Comparison of ENCODE assay signal across 31 mouse cellular contexts in genomic region chr1:86622296-86622695, GRCm38 (mm10). TPM values are rescaled to one million over a fixed set of nuclear protein-coding genes. Genes with fewer than 3 reads are reported as not detected.
A peak's percentile ranks its signal among the peaks of the same experiment; 100 is the strongest.
DNase-seq lines count a peak whose midpoint lies in the region; ATAC-seq and TF ChIP-seq lines count a peak whose summit lies in the region.
"Had no signal": no experiment of that assay in that cellular context is flagged by ENCODE, and none has a peak within 500 bp of the region (broad histone marks: within the 10 kb centered on the region; RNA-seq: fewer than 3 reads in every experiment).

No protein-coding gene starts in this region.

- no peak for DNase-seq in forebrain, postnatal 0 days
- DNase-seq in 3134 (ENCODE audit: extremely low read depth, insufficient read length, low spot score) = peak; percentile 24
- peak; percentile 54 for DNase-seq in Muller cell, postnatal 12 days (ENCODE audit: inconsistent ontology term)
- peak; percentile 40 to 57 for DNase-seq in adrenal gland, postnatal 36 days
- no peak for DNase-seq in urinary bladder, postnatal 10 days (ENCODE audit: low spot score)
- DNase-seq in T-cell, adult 2 months (ENCODE audit: low spot score) = no peak
- no peak for DNase-seq in cerebellum, adult 9-10 months
- DNase-seq: B cell, adult 2 months; cerebellum, adult 8-10 months; cerebellum, postnatal 36 days; gastrocnemius, adult 2 months; gastrocnemius, postnatal 36 days; heart, adult 18-20 months; heart, postnatal 36 days; kidney, adult 11 months; right cerebral cortex, postnatal 4 days had no signal

- H3K27ac ChIP-seq in forebrain, embryonic 12.5 days = 0 out of 2 replicates have a peak overlapping the region, but pooled peaks have one; percentile 5
- H3K27ac ChIP-seq in forebrain, postnatal 0 days (ENCODE audit: low read depth, low read length) = no peak overlapping the region
- H3K27ac ChIP-seq: forebrain, embryonic 15.5 days; gastrocnemius, adult 2 months; hindbrain, embryonic 12.5 days; hindbrain, postnatal 0 days; layer of hippocampus, adult 2 months; limb, embryonic 13.5 days; lung, embryonic 15.5 days; midbrain, embryonic 12.5 days; neural tube, embryonic 13.5 days had no signal

- no peak overlapping the region for H3K4me3 ChIP-seq in forebrain, embryonic 12.5 days (replicated peaks)
- H3K4me3 ChIP-seq in forebrain, postnatal 0 days (ENCODE audit: low read depth, low read length) = no peak overlapping the region
- H3K4me3 ChIP-seq: forebrain, embryonic 15.5 days; gastrocnemius, adult 2 months; hindbrain, embryonic 12.5 days; layer of hippocampus, adult 2 months; limb, embryonic 13.5 days; lung, embryonic 15.5 days; megakaryocyte, embryonic 14.5 days; midbrain, embryonic 12.5 days; neural tube, embryonic 13.5 days had no signal

- H3K4me1 ChIP-seq in forebrain, embryonic 12.5 days = no peaks in the 10 kb centered on the region
- no peaks in the 10 kb centered on the region for H3K4me1 ChIP-seq in forebrain, postnatal 0 days (ENCODE audit: insufficient read depth)
- H3K4me1 ChIP-seq: forebrain, embryonic 15.5 days; hindbrain, embryonic 12.5 days; lung, embryonic 15.5 days; midbrain, embryonic 12.5 days had no signal

- H3K9ac ChIP-seq in forebrain, embryonic 12.5 days = no peak overlapping the region
- H3K9ac ChIP-seq in forebrain, postnatal 0 days = no peak overlapping the region
- H3K9ac ChIP-seq: forebrain, embryonic 15.5 days; hindbrain, embryonic 12.5 days; limb, embryonic 13.5 days; lung, embryonic 15.5 days; midbrain, embryonic 12.5 days; neural tube, embryonic 13.5 days had no signal

- WGBS in forebrain, embryonic 12.5 days = 69% methylated on average over 2 of the region's 2 CpGs
- WGBS in forebrain, postnatal 0 days = 73% methylated on average over 2 of the region's 2 CpGs

- no peaks in the 10 kb centered on the region for H3K9me3 ChIP-seq in forebrain, embryonic 12.5 days
- no peaks in the 10 kb centered on the region for H3K9me3 ChIP-seq in forebrain, postnatal 0 days (ENCODE audit: low read length)
- H3K9me3 ChIP-seq: forebrain, embryonic 15.5 days; hindbrain, embryonic 12.5 days; limb, embryonic 13.5 days; lung, embryonic 15.5 days; midbrain, embryonic 12.5 days; neural tube, embryonic 13.5 days had no signal

- H3K27me3 ChIP-seq in forebrain, embryonic 12.5 days = no peaks in the 10 kb centered on the region
- H3K27me3 ChIP-seq in forebrain, postnatal 0 days (ENCODE audit: insufficient read depth, low read length) = no peaks in the 10 kb centered on the region
- H3K27me3 ChIP-seq: forebrain, embryonic 15.5 days; hindbrain, embryonic 12.5 days; limb, embryonic 13.5 days; lung, embryonic 15.5 days; midbrain, embryonic 12.5 days; neural tube, embryonic 13.5 days; Patski had no signal

- ATAC-seq in forebrain, embryonic 12.5 days (ENCODE audit: low FRiP score) = no peak
- ATAC-seq in forebrain, postnatal 0 days = no peak
- ATAC-seq: forebrain, embryonic 15.5 days; hindbrain, postnatal 0 days; Patski had no signal

- TF ChIP-seq CTCF in forebrain, postnatal 0 days (IDR thresholded peaks at IDR 0.05; ENCODE audit: low read depth) = no peak

- H3K36me3 ChIP-seq in forebrain, embryonic 12.5 days (replicated peaks) = no peaks in the 10 kb centered on the region
- H3K36me3 ChIP-seq in forebrain, postnatal 0 days (ENCODE audit: insufficient read depth) = no peaks in the 10 kb centered on the region
- H3K36me3 ChIP-seq: forebrain, embryonic 15.5 days; hindbrain, embryonic 12.5 days; limb, embryonic 13.5 days; lung, embryonic 15.5 days; midbrain, embryonic 12.5 days; neural tube, embryonic 13.5 days had no signal

- no peak overlapping the region for H3K4me2 ChIP-seq in forebrain, embryonic 12.5 days
- no peak overlapping the region for H3K4me2 ChIP-seq in forebrain, postnatal 0 days (ENCODE audit: low read depth)
- H3K4me2 ChIP-seq: forebrain, embryonic 15.5 days; heart, embryonic 11.5 days; hindbrain, embryonic 12.5 days; liver, embryonic 11.5 days; lung, embryonic 15.5 days; midbrain, embryonic 12.5 days had no signal

RNA-seq across cellular contexts. Expression of gene Cops7b, which starts 39.6 kb away (rescaled TPM):
- 59.9 and 64.6 TPM in 2 replicates for polyA plus RNA-seq in forebrain, embryonic 12.5 days (2016; fragmentation: Nextera tagmentation; extraction: Ambion mirVana)
- 37.6 and 40.3 TPM in 2 replicates for total RNA-seq in forebrain, postnatal 0 days (2014; rRNA removed)
- polyA plus RNA-seq in forebrain, postnatal 0 days (2015; fragmentation: Nextera tagmentation; extraction: Ambion mirVana) = 54.3 and 54.7 TPM in 2 replicates
- 10 to 100 TPM; 12.7 to 13.0 TPM for total RNA-seq in adrenal gland, postnatal 36 days (2021)

RNA-seq across cellular contexts. Expression of gene Pde6d, which starts 39.9 kb away (rescaled TPM):
- polyA plus RNA-seq in forebrain, embryonic 12.5 days (2016; fragmentation: Nextera tagmentation; extraction: Ambion mirVana) = 91.7 TPM in 2 replicates
- 44.9 and 59.0 TPM in 2 replicates for total RNA-seq in forebrain, postnatal 0 days (2014; rRNA removed)
- polyA plus RNA-seq in forebrain, postnatal 0 days (2015; fragmentation: Nextera tagmentation; extraction: Ambion mirVana) = 110 and 116 TPM in 2 replicates
- total RNA-seq in adrenal gland, postnatal 36 days (2021) = 10 to 100 TPM; 31.2 to 35.7 TPM

RNA-seq across cellular contexts. Expression of gene Nppc, which starts 48.1 kb away (rescaled TPM):
- 0.83 and 1.6 TPM in 2 replicates for polyA plus RNA-seq in forebrain, embryonic 12.5 days (2016; fragmentation: Nextera tagmentation; extraction: Ambion mirVana)
- 5.7 and 6.3 TPM in 2 replicates for total RNA-seq in forebrain, postnatal 0 days (2014; rRNA removed)
- polyA plus RNA-seq in forebrain, postnatal 0 days (2015; fragmentation: Nextera tagmentation; extraction: Ambion mirVana) = 7.7 and 9.2 TPM in 2 replicates
- not detected for total RNA-seq in adrenal gland, postnatal 36 days (2021)
- total RNA-seq: heart, adult 18-20 months had no signal
- polyA plus RNA-seq: liver, embryonic 11.5 days; liver, embryonic 16.5 days; spleen, adult 2 months had no signal

Comparison
In these comparisons a context has a peak if more than half of its experiments do, and no peak if none do; other contexts are left out.
1. DNase-seq: peak in 3134 (single experiment), Muller cell, postnatal 12 days (single experiment) and adrenal gland, postnatal 36 days (2 of 2); none in forebrain, postnatal 0 days (single experiment), urinary bladder, postnatal 10 days (single experiment), T-cell, adult 2 months (single experiment) and cerebellum, adult 9-10 months (single experiment).